Mouse (Mus musculus): Measurements from ENCODE around the gene Olfr466. TPM values are rescaled to one million over a fixed set of nuclear protein-coding genes. Genes with fewer than 3 reads are reported as not detected.
A peak's percentile ranks its signal among the peaks of the same experiment; 100 is the strongest.

Olfr466 gene
- total and polyA plus RNA-seq, 2 experiments from 2014 or later, result not detected

DNA sequence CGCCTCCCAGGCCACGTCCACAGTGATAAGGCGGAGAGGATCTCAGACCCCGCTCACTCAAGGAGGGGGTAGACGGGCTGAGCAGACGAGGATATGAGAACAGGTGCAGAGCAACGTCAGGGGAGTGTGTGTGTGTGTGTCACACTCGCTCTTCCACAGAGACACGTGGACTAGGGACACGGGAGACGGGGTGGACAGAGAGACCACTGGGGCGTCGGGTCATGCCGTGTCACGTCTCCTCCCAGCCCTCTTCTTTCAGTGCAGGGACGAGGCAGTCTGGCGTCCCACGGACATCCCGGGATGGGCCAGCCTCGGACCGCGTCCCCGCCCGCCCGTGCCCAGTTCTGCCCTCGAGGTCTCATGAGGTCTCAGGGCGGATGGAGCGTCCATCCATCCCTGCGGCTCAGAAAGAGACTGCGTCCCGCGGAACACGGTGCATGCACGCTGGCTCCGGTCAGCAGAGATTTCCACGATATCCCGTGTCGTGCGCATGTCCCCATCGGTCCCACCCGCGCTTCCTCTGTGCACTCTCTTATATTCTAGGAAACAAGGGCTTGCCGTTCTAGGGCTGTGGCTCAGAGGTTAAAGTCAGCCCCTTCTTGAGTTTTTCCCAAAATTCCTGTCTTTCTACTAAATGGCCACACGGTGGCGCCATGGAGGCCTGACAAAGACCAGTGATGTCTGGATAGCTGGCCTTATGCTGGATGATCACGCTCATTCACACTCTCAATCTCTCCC, 25.9 kb downstream of the Olfr466 start:
- Histone ChIP-seq H3K4me3 (ENCODE audit: low read depth, low read length) (peak overlapping the region; percentile 20), H3K27ac (ENCODE audit: low read depth) (no peak overlapping the region), H3K4me1 (ENCODE audit: control insufficient read depth, insufficient read depth) (no peaks in the 10 kb centered on the region), H3K36me3 (replicated peaks; ENCODE audit: control insufficient read depth, insufficient read depth, low read length) (no peaks in the 10 kb centered on the region), H3K9me3 (replicated peaks; ENCODE audit: control insufficient read depth, low read length) (no peaks in the 10 kb centered on the region), H3K27me3 (ENCODE audit: control insufficient read depth, insufficient read depth, low read length) (no peaks in the 10 kb centered on the region), H3K4me2 (ENCODE audit: low read depth, low read length) (peak overlapping the region; percentile 43; the same call in 1 of the 2 replicates), H3K9ac (replicated peaks; ENCODE audit: low read depth, low read length) (no peak overlapping the region)
- peak; percentile 10 for DNase-seq (ENCODE audit: low spot score)
- no peak; the same call in 1 of the 2 replicates for ATAC-seq (ENCODE audit: insufficient read depth, low read depth)
- TF ChIP-seq CTCF (IDR thresholded peaks at IDR 0.05; ENCODE audit: low read depth) (peak; percentile 52), EP300 (IDR thresholded peaks at IDR 0.05; ENCODE audit: low read depth) (no peak)
- WGBS, result 15% methylated on average over 46 of the region's 46 CpGs

DNA sequence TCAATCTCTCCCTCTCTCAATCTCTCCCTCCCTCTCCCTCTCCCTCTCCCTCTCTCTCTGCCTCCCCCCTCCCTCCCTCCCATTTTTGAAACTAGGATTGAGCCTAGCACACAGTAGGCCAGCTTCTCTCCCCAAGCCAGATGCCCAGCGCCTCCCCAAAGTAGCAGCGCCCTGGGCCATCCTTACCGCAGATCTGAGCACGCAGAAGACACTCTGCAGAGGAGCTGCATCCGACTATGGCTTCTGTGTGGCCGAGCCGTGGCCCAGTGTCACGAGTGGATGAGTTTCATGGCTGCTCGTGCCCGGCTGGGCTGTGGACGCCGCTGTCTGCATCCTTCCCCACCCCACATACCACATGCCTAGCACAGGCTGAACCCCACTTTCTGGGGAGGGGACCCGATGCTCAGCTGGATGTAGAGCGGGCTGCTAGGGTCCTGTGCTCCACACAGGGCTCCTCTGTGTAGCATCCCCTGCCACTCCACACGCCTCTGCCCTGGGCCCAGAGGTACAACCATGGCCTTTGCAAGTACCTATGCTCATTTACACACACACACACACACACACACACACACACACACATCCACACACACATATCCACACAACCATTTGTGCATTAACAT, 26.5 kb downstream of the Olfr466 start:
- Histone ChIP-seq H3K4me3 (ENCODE audit: low read depth, low read length) (no peak overlapping the region), H3K36me3 (replicated peaks; ENCODE audit: control insufficient read depth, insufficient read depth, low read length) (no peaks in the 10 kb centered on the region), H3K27ac (ENCODE audit: low read depth) (no peak overlapping the region), H3K9me3 (replicated peaks; ENCODE audit: control insufficient read depth, low read length) (no peaks in the 10 kb centered on the region), H3K27me3 (ENCODE audit: control insufficient read depth, insufficient read depth, low read length) (no peaks in the 10 kb centered on the region), H3K4me2 (ENCODE audit: low read depth, low read length) (no peak overlapping the region), H3K4me1 (ENCODE audit: control insufficient read depth, insufficient read depth) (no peaks in the 10 kb centered on the region), H3K9ac (replicated peaks; ENCODE audit: low read depth, low read length) (no peak overlapping the region)
- 49% methylated on average over 15 of the region's 15 CpGs for WGBS
- DNase-seq (ENCODE audit: low spot score), result no peak
- no peak for TF ChIP-seq CTCF (IDR thresholded peaks at IDR 0.05; ENCODE audit: low read depth)
- no peak for TF ChIP-seq EP300 (IDR thresholded peaks at IDR 0.05; ENCODE audit: low read depth)
- ATAC-seq (ENCODE audit: insufficient read depth, low read depth), result no peak

GRCm38 (mm10) chr13:65200667-65201066, 50.6 kb downstream of the Olfr466 start:
- 53% methylated on average over 1 of the region's 1 CpGs for WGBS

More at GRCm38 (mm10) chr13:65200667-65201066, 50.6 kb downstream of the Olfr466 start:
- Histone ChIP-seq H3K4me3 (ENCODE audit: low read depth, low read length) (no peak overlapping the region), H3K36me3 (replicated peaks; ENCODE audit: control insufficient read depth, insufficient read depth, low read length) (no peaks in the 10 kb centered on the region), H3K27me3 (ENCODE audit: control insufficient read depth, insufficient read depth, low read length) (no peaks in the 10 kb centered on the region), H3K9me3 (replicated peaks; ENCODE audit: control insufficient read depth, low read length) (no peaks in the 10 kb centered on the region), H3K9ac (replicated peaks; ENCODE audit: low read depth, low read length) (no peak overlapping the region), H3K4me1 (ENCODE audit: control insufficient read depth, insufficient read depth) (no peaks in the 10 kb centered on the region), H3K4me2 (ENCODE audit: low read depth, low read length) (no peak overlapping the region), H3K27ac (ENCODE audit: low read depth) (no peak overlapping the region)
- TF ChIP-seq CTCF (IDR thresholded peaks at IDR 0.05; ENCODE audit: low read depth) (no peak), EP300 (IDR thresholded peaks at IDR 0.05; ENCODE audit: low read depth) (no peak)
- DNase-seq (ENCODE audit: low spot score) (no peak), ATAC-seq (ENCODE audit: insufficient read depth, low read depth) (no peak)

Other genes with a start within 250 kb of the Olfr466 start
- 1.3 TPM in 1 of 2 replicates, not detected in the other for gene Cntnap3, start 246.3 kb upstream of the Olfr466 start, total RNA-seq (2014; rRNA removed; ENCODE audit: low replicate concordance)
- gene Cntnap3, start 246.3 kb upstream of the Olfr466 start, polyA plus RNA-seq (2015; fragmentation: Nextera tagmentation; extraction: Ambion mirVana), result not detected in 2 replicates
- not detected in 2 replicates for gene Spata31, start 232.8 kb upstream of the Olfr466 start, total RNA-seq (2014; rRNA removed; ENCODE audit: low replicate concordance)
- not detected in 2 replicates for gene Spata31, start 232.8 kb upstream of the Olfr466 start, polyA plus RNA-seq (2015; fragmentation: Nextera tagmentation; extraction: Ambion mirVana)
- not detected in 2 replicates for gene Spata31d1c, start 117.2 kb upstream of the Olfr466 start, total RNA-seq (2014; rRNA removed; ENCODE audit: low replicate concordance)
- gene Spata31d1c, start 117.2 kb upstream of the Olfr466 start, polyA plus RNA-seq (2015; fragmentation: Nextera tagmentation; extraction: Ambion mirVana), result not detected in 2 replicates
- gene Prss47, start 97.5 kb upstream of the Olfr466 start, total RNA-seq (2014; rRNA removed; ENCODE audit: low replicate concordance), result not detected in 2 replicates
- gene Prss47, start 97.5 kb upstream of the Olfr466 start, polyA plus RNA-seq (2015; fragmentation: Nextera tagmentation; extraction: Ambion mirVana), result not detected in 2 replicates
- gene Mfsd14b, start 37.3 kb upstream of the Olfr466 start, total RNA-seq (2014; rRNA removed; ENCODE audit: low replicate concordance), result 35.6 and 37.1 TPM in 2 replicates
- 24.2 and 26.9 TPM in 2 replicates for gene Mfsd14b, start 37.3 kb upstream of the Olfr466 start, polyA plus RNA-seq (2015; fragmentation: Nextera tagmentation; extraction: Ambion mirVana)
- not detected in 2 replicates for gene Olfr465-ps1, start 12.2 kb upstream of the Olfr466 start, total RNA-seq (2014; rRNA removed; ENCODE audit: low replicate concordance)
- not detected in 2 replicates for gene Olfr465-ps1, start 12.2 kb upstream of the Olfr466 start, polyA plus RNA-seq (2015; fragmentation: Nextera tagmentation; extraction: Ambion mirVana)
- not detected in 2 replicates for gene Nlrp4f, start 55.7 kb downstream of the Olfr466 start, total RNA-seq (2014; rRNA removed; ENCODE audit: low replicate concordance)
- gene Nlrp4f, start 55.7 kb downstream of the Olfr466 start, polyA plus RNA-seq (2015; fragmentation: Nextera tagmentation; extraction: Ambion mirVana), result not detected in 2 replicates
- not detected in 2 replicates for gene Gm10775, start 109.3 kb downstream of the Olfr466 start, total RNA-seq (2014; rRNA removed; ENCODE audit: low replicate concordance)
- gene Gm10775, start 109.3 kb downstream of the Olfr466 start, polyA plus RNA-seq (2015; fragmentation: Nextera tagmentation; extraction: Ambion mirVana), result not detected in 2 replicates
- 21.1 and 27.6 TPM in 2 replicates for gene Zfp369, start 128.6 kb downstream of the Olfr466 start, total RNA-seq (2014; rRNA removed; ENCODE audit: low replicate concordance)
- gene Zfp369, start 128.6 kb downstream of the Olfr466 start, polyA plus RNA-seq (2015; fragmentation: Nextera tagmentation; extraction: Ambion mirVana), result 5.2 and 6.2 TPM in 2 replicates

Measured in heart, postnatal 0 days (tissue).